Mouse (Mus musculus) liver, postnatal 0 days (tissue): ENCODE results near the gene Anp32a.

Experiments used
- CTCF ChIP-seq: sonication (generic); IDR thresholded peaks from 2 replicates; pipeline ENCODE4 v1.5.1; 2016; ENCODE audit warnings: antibody characterized with exemption, low read depth
- EP300 ChIP-seq: IDR thresholded peaks from 2 replicates; pipeline ENCODE4 v1.6.1; 2016; ENCODE audit warnings: antibody characterized with exemption, low read depth, mild to moderate bottlenecking

GRCm38 (mm10) chr9:62385727-62386518 lies 44.8 kb downstream of the Anp32a start:
- TF ChIP-seq CTCF (no peak), EP300 (no peak; the same call in 1 of the 2 replicates)
